Mouse (Mus musculus): ENCODE measurements around the gene Kiss1r. TPM values are rescaled to one million over a fixed set of nuclear protein-coding genes. Genes with fewer than 3 reads are reported as not detected.

Kiss1r gene
- 2.7 TPM for polyA plus RNA-seq (2014; fragmentation: Illumina TruSeq; extraction: RNeasy Lipid Tissue Mini Kit (QIAGEN cat#74804); ENCODE audit: low read depth, low replicate concordance)

GRCm38 (mm10) chr10:79916808-79917531 lies at the start of gene Kiss1r:
Kiss1r (plus strand) TSS chr10:79916971.

GRCm38 (mm10) chr10:79874290-79874862 lies 42.4 kb upstream of the Kiss1r start, which contains the start of the genes Prtn3 and Plppr3:
Prtn3 (plus strand) TSS chr10:79874476.
Plppr3 (minus strand) TSS chr10:79874634.

DNA sequence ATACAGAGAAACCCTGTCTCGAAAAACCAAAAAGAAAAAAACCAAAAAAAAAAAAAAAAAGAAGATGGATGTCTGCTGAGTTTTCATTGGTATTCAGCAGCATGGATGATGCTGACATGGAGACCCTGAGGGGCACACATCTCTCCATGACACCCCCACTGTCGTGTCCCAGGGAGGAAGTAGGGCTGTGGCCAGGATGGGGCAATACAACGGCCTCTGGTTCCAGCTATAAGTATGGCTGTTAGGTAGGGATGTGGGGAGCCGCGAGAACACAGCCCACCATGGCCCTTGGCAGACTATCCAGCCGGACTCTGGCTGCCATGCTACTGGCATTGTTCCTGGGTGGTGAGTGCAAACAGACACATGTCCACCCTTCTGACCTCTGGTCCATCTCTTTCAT lies 30.7 kb upstream of the Kiss1r start, which contains the start of gene Elane:
Gene Elane, plus strand, starts transcription at position 194 of the 400 bp plus-strand sequence.

GRCm38 (mm10) chr10:79890670-79891069 lies 26.1 kb upstream of the Kiss1r start, which contains the start of gene Cfd:
Cfd (plus strand) TSS chr10:79890853.

GRCm38 (mm10) chr10:79908167-79909091 lies 8.3 kb upstream of the Kiss1r start, which contains the start of gene Med16:
Med16 (minus strand) TSS chr10:79908923.

DNA sequence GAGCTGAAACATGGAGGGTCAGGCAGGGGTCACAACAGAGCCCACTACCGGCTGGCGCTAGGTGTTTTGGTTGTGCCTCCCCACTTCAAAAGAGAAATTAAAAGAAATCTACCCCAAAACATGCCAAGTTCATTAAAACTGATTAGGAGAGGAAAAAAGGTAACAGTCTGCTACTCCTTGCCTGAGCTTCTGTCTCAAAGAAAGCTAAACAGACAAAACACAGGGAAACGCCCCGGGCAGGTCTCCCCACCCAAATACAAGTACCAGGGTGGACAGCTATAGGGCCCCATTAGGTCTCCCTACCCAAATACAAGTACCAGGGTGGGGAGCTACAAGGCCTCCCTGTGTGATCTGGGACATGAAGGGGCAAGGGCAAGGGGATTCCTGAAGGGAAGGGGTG lies 6.2 kb upstream of the Kiss1r start, which contains the start of gene Gm26602:
Gene Gm26602, plus strand, starts transcription at position 301 of the 400 bp plus-strand sequence.

DNA sequence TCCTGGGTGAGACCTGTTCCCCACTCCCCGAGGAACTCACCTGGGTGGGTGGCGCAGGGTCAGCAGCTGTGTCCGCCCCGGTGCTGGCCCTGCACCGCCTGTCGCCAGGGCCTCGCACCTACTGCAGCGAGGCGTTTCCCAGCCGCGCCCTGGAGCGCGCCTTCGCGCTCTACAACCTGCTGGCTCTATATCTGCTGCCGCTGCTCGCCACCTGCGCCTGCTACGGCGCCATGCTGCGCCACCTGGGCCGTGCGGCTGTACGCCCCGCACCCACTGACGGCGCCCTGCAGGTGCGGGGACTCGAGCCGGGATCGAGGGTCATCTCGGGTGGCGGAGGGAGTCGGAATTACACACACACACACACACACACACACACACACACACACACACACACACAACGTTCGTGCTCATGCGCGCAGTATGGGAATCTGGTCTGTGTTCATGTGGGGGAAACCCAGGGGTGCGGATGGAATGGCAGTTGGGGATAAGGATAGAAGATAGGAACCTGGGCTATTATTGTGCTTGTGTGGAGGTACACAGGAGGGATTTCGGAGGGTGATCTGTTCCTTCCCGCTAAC lies 4.3 kb downstream of the Kiss1r start, which contains the start of gene R3hdm4:
Gene R3hdm4, minus strand, starts transcription at position 251 of the 578 bp plus-strand sequence.

GRCm38 (mm10) chr10:79926491-79927323 lies 9.9 kb downstream of the Kiss1r start, which contains the start of gene Arid3a:
Arid3a (plus strand) TSS chr10:79927043.

GRCm38 (mm10) chr10:79959847-79960601 lies 43.3 kb downstream of the Kiss1r start, which contains the start of gene Wdr18:
Wdr18 (plus strand) TSS chr10:79960152.

GRCm38 (mm10) chr10:79970415-79971182 lies 53.8 kb downstream of the Kiss1r start, which contains the start of gene Grin3b:
Grin3b (plus strand) TSS chr10:79970715.

Other genes starting within 250 kb of the Kiss1r start
- 29.6 TPM for gene Tpgs1, start 247.6 kb upstream of the Kiss1r start, polyA plus RNA-seq (2014; fragmentation: Illumina TruSeq; extraction: RNeasy Lipid Tissue Mini Kit (QIAGEN cat#74804); ENCODE audit: low read depth, low replicate concordance)
- gene Cdc34, start 234.8 kb upstream of the Kiss1r start, polyA plus RNA-seq (2014; fragmentation: Illumina TruSeq; extraction: RNeasy Lipid Tissue Mini Kit (QIAGEN cat#74804); ENCODE audit: low read depth, low replicate concordance) = 64.7 TPM
- gene Gzmm, start 228.0 kb upstream of the Kiss1r start, polyA plus RNA-seq (2014; fragmentation: Illumina TruSeq; extraction: RNeasy Lipid Tissue Mini Kit (QIAGEN cat#74804); ENCODE audit: low read depth, low replicate concordance) = 0.63 TPM
- gene Bsg, start 212.5 kb upstream of the Kiss1r start, polyA plus RNA-seq (2014; fragmentation: Illumina TruSeq; extraction: RNeasy Lipid Tissue Mini Kit (QIAGEN cat#74804); ENCODE audit: low read depth, low replicate concordance) = 523 TPM
- gene Hcn2, start 200.3 kb upstream of the Kiss1r start, polyA plus RNA-seq (2014; fragmentation: Illumina TruSeq; extraction: RNeasy Lipid Tissue Mini Kit (QIAGEN cat#74804); ENCODE audit: low read depth, low replicate concordance) = 0.37 TPM
- gene Polrmt, start 170.4 kb upstream of the Kiss1r start, polyA plus RNA-seq (2014; fragmentation: Illumina TruSeq; extraction: RNeasy Lipid Tissue Mini Kit (QIAGEN cat#74804); ENCODE audit: low read depth, low replicate concordance) = 24.5 TPM
- gene Fgf22, start 161.9 kb upstream of the Kiss1r start, polyA plus RNA-seq (2014; fragmentation: Illumina TruSeq; extraction: RNeasy Lipid Tissue Mini Kit (QIAGEN cat#74804); ENCODE audit: low read depth, low replicate concordance) = not detected
- gene Rnf126, start 150.0 kb upstream of the Kiss1r start, polyA plus RNA-seq (2014; fragmentation: Illumina TruSeq; extraction: RNeasy Lipid Tissue Mini Kit (QIAGEN cat#74804); ENCODE audit: low read depth, low replicate concordance) = 37.4 TPM
- 19.8 TPM for gene Fstl3, start 139.7 kb upstream of the Kiss1r start, polyA plus RNA-seq (2014; fragmentation: Illumina TruSeq; extraction: RNeasy Lipid Tissue Mini Kit (QIAGEN cat#74804); ENCODE audit: low read depth, low replicate concordance)
- gene Prss57, start 126.0 kb upstream of the Kiss1r start, polyA plus RNA-seq (2014; fragmentation: Illumina TruSeq; extraction: RNeasy Lipid Tissue Mini Kit (QIAGEN cat#74804); ENCODE audit: low read depth, low replicate concordance) = not detected
- 60.4 TPM for gene Palm, start 123.4 kb upstream of the Kiss1r start, polyA plus RNA-seq (2014; fragmentation: Illumina TruSeq; extraction: RNeasy Lipid Tissue Mini Kit (QIAGEN cat#74804); ENCODE audit: low read depth, low replicate concordance)
- 1.5 TPM for gene Misp, start 96.0 kb upstream of the Kiss1r start, polyA plus RNA-seq (2014; fragmentation: Illumina TruSeq; extraction: RNeasy Lipid Tissue Mini Kit (QIAGEN cat#74804); ENCODE audit: low read depth, low replicate concordance)
- gene Ptbp1, start 62.5 kb upstream of the Kiss1r start, polyA plus RNA-seq (2014; fragmentation: Illumina TruSeq; extraction: RNeasy Lipid Tissue Mini Kit (QIAGEN cat#74804); ENCODE audit: low read depth, low replicate concordance) = 149 TPM
- gene Prtn3, start 42.5 kb upstream of the Kiss1r start, polyA plus RNA-seq (2014; fragmentation: Illumina TruSeq; extraction: RNeasy Lipid Tissue Mini Kit (QIAGEN cat#74804); ENCODE audit: low read depth, low replicate concordance) = 14.3 TPM
- gene Plppr3, start 42.3 kb upstream of the Kiss1r start, polyA plus RNA-seq (2014; fragmentation: Illumina TruSeq; extraction: RNeasy Lipid Tissue Mini Kit (QIAGEN cat#74804); ENCODE audit: low read depth, low replicate concordance) = 7.2 TPM
- 0.67 TPM for gene Elane, start 30.7 kb upstream of the Kiss1r start, polyA plus RNA-seq (2014; fragmentation: Illumina TruSeq; extraction: RNeasy Lipid Tissue Mini Kit (QIAGEN cat#74804); ENCODE audit: low read depth, low replicate concordance)
- gene Cfd, start 26.1 kb upstream of the Kiss1r start, polyA plus RNA-seq (2014; fragmentation: Illumina TruSeq; extraction: RNeasy Lipid Tissue Mini Kit (QIAGEN cat#74804); ENCODE audit: low read depth, low replicate concordance) = 6,422 TPM
- 25.6 TPM for gene Med16, start 8.0 kb upstream of the Kiss1r start, polyA plus RNA-seq (2014; fragmentation: Illumina TruSeq; extraction: RNeasy Lipid Tissue Mini Kit (QIAGEN cat#74804); ENCODE audit: low read depth, low replicate concordance)
- not detected for gene Gm26602, start 6.1 kb upstream of the Kiss1r start, polyA plus RNA-seq (2014; fragmentation: Illumina TruSeq; extraction: RNeasy Lipid Tissue Mini Kit (QIAGEN cat#74804); ENCODE audit: low read depth, low replicate concordance)
- gene R3hdm4, start 4.2 kb downstream of the Kiss1r start, polyA plus RNA-seq (2014; fragmentation: Illumina TruSeq; extraction: RNeasy Lipid Tissue Mini Kit (QIAGEN cat#74804); ENCODE audit: low read depth, low replicate concordance) = 81.2 TPM
- 4.9 TPM for gene Arid3a, start 10.1 kb downstream of the Kiss1r start, polyA plus RNA-seq (2014; fragmentation: Illumina TruSeq; extraction: RNeasy Lipid Tissue Mini Kit (QIAGEN cat#74804); ENCODE audit: low read depth, low replicate concordance)
- 22.5 TPM for gene Wdr18, start 43.2 kb downstream of the Kiss1r start, polyA plus RNA-seq (2014; fragmentation: Illumina TruSeq; extraction: RNeasy Lipid Tissue Mini Kit (QIAGEN cat#74804); ENCODE audit: low read depth, low replicate concordance)
- gene Grin3b, start 53.7 kb downstream of the Kiss1r start, polyA plus RNA-seq (2014; fragmentation: Illumina TruSeq; extraction: RNeasy Lipid Tissue Mini Kit (QIAGEN cat#74804); ENCODE audit: low read depth, low replicate concordance) = not detected
- gene Tmem259, start 67.4 kb downstream of the Kiss1r start, polyA plus RNA-seq (2014; fragmentation: Illumina TruSeq; extraction: RNeasy Lipid Tissue Mini Kit (QIAGEN cat#74804); ENCODE audit: low read depth, low replicate concordance) = 86.6 TPM
- 46.6 TPM for gene Cnn2, start 71.6 kb downstream of the Kiss1r start, polyA plus RNA-seq (2014; fragmentation: Illumina TruSeq; extraction: RNeasy Lipid Tissue Mini Kit (QIAGEN cat#74804); ENCODE audit: low read depth, low replicate concordance)
- 3.8 TPM for gene Abca7, start 79.5 kb downstream of the Kiss1r start, polyA plus RNA-seq (2014; fragmentation: Illumina TruSeq; extraction: RNeasy Lipid Tissue Mini Kit (QIAGEN cat#74804); ENCODE audit: low read depth, low replicate concordance)
- gene Arhgap45, start 99.7 kb downstream of the Kiss1r start, polyA plus RNA-seq (2014; fragmentation: Illumina TruSeq; extraction: RNeasy Lipid Tissue Mini Kit (QIAGEN cat#74804); ENCODE audit: low read depth, low replicate concordance) = 13.2 TPM
- gene Polr2e, start 122.8 kb downstream of the Kiss1r start, polyA plus RNA-seq (2014; fragmentation: Illumina TruSeq; extraction: RNeasy Lipid Tissue Mini Kit (QIAGEN cat#74804); ENCODE audit: low read depth, low replicate concordance) = 65.7 TPM
- gene Gpx4, start 130.2 kb downstream of the Kiss1r start, polyA plus RNA-seq (2014; fragmentation: Illumina TruSeq; extraction: RNeasy Lipid Tissue Mini Kit (QIAGEN cat#74804); ENCODE audit: low read depth, low replicate concordance) = 681 TPM
- gene Sbno2, start 188.6 kb downstream of the Kiss1r start, polyA plus RNA-seq (2014; fragmentation: Illumina TruSeq; extraction: RNeasy Lipid Tissue Mini Kit (QIAGEN cat#74804); ENCODE audit: low read depth, low replicate concordance) = 17.9 TPM
- 82.1 TPM for gene Stk11, start 198.8 kb downstream of the Kiss1r start, polyA plus RNA-seq (2014; fragmentation: Illumina TruSeq; extraction: RNeasy Lipid Tissue Mini Kit (QIAGEN cat#74804); ENCODE audit: low read depth, low replicate concordance)
- gene Atp5d, start 221.7 kb downstream of the Kiss1r start, polyA plus RNA-seq (2014; fragmentation: Illumina TruSeq; extraction: RNeasy Lipid Tissue Mini Kit (QIAGEN cat#74804); ENCODE audit: low read depth, low replicate concordance) = 268 TPM
- 29.3 TPM for gene Cbarp, start 223.9 kb downstream of the Kiss1r start, polyA plus RNA-seq (2014; fragmentation: Illumina TruSeq; extraction: RNeasy Lipid Tissue Mini Kit (QIAGEN cat#74804); ENCODE audit: low read depth, low replicate concordance)
- gene Midn, start 231.3 kb downstream of the Kiss1r start, polyA plus RNA-seq (2014; fragmentation: Illumina TruSeq; extraction: RNeasy Lipid Tissue Mini Kit (QIAGEN cat#74804); ENCODE audit: low read depth, low replicate concordance) = 28.1 TPM
- gene Cirbp, start 249.0 kb downstream of the Kiss1r start, polyA plus RNA-seq (2014; fragmentation: Illumina TruSeq; extraction: RNeasy Lipid Tissue Mini Kit (QIAGEN cat#74804); ENCODE audit: low read depth, low replicate concordance) = 219 TPM